Mouse (Mus musculus) embryonic fibroblast, embryonic 13.5 days (primary cell): ENCODE measurements around the gene Strn. TPM values are rescaled to one million over a fixed set of nuclear protein-coding genes. Genes with fewer than 3 reads are reported as not detected.
"Not testable (repeated sequence)": the region's sequence is repeated elsewhere in the genome, so short reads cannot be mapped to it uniquely, and the experiment has no call there.

Experiments used
- H3K27ac ChIP-seq: 2 replicates; pipeline ENCODE4 v1.5.1; 2012; ENCODE audit warnings: low read length, control low read depth, inconsistent platforms; ENCODE audit not compliant: insufficient read depth
- H3K4me1 ChIP-seq: 2 replicates; pipeline ENCODE4 v1.6.1; 2011; ENCODE audit warnings: low read length; ENCODE audit not compliant: control insufficient read depth, insufficient read depth
- H3K4me3 ChIP-seq: 2 replicates; pipeline ENCODE4 v1.5.1; 2011; ENCODE audit warnings: mild to moderate bottlenecking, control low read depth, low read length; ENCODE audit not compliant: insufficient read depth
- CTCF ChIP-seq: IDR thresholded peaks from 2 replicates; pipeline ENCODE4 v1.5.1; 2011; ENCODE audit warnings: mild to moderate bottlenecking, control low read depth, low read length, moderate library complexity, borderline replicate concordance; ENCODE audit not compliant: insufficient read depth
- POLR2A ChIP-seq: IDR thresholded peaks from 2 replicates; pipeline ENCODE4 v1.6.1; 2011; ENCODE audit warnings: low read depth, mild to moderate bottlenecking, control low read depth, low read length, moderate library complexity
- polyA plus RNA-seq: library from polyadenylated mRNA; stranded (reverse); fragments of >200 nt; gene quantifications from 2 replicates; pipeline ENCODE4 v1.2.4, GENCODE M21; 2011; ENCODE audit warnings: low read depth; ENCODE audit not compliant: missing spikeins, insufficient read length

Strn gene
- polyA plus RNA-seq, 1 experiment: 26.6 TPM

- Histone ChIP-seq H3K4me3 (no peak overlapping the region), H3K27ac (no peak overlapping the region), H3K4me1 (peaks cover under 1% of the 10 kb centered on the region)
- TF ChIP-seq POLR2A (no peak), CTCF (no peak)
These were observed 17.9 kb downstream of the Strn start for GRCm38 (mm10) chr17:78719086-78719485.

- H3K4me1 ChIP-seq: no peaks in the 10 kb centered on the region
- H3K4me3 ChIP-seq: no peak overlapping the region
- no peak overlapping the region for H3K27ac ChIP-seq
- TF ChIP-seq POLR2A: no peak
- TF ChIP-seq CTCF: no peak
These were observed 26.7 kb downstream of the Strn start for GRCm38 (mm10) chr17:78710258-78710657.

- H3K4me1 ChIP-seq: no peaks in the 10 kb centered on the region
- TF ChIP-seq CTCF (no peak), POLR2A (no peak)
- no peak overlapping the region for H3K4me3 ChIP-seq
- H3K27ac ChIP-seq: no peak overlapping the region
These were observed 28.6 kb downstream of the Strn start for GRCm38 (mm10) chr17:78708422-78708821.

- Histone ChIP-seq H3K27ac (no peak overlapping the region), H3K4me3 (no peak overlapping the region), H3K4me1 (no peaks in the 10 kb centered on the region)
- TF ChIP-seq CTCF (no peak), POLR2A (no peak)
These were observed 34.0 kb downstream of the Strn start for GRCm38 (mm10) chr17:78702988-78703387.

GRCm38 (mm10) chr17:78698965-78699364 lies 38.0 kb downstream of the Strn start:
- TF ChIP-seq POLR2A (no peak), CTCF (no peak)
- Histone ChIP-seq H3K27ac (no peak overlapping the region), H3K4me3 (no peak overlapping the region), H3K4me1 (no peaks in the 10 kb centered on the region)

- Histone ChIP-seq H3K4me3 (no peak overlapping the region), H3K4me1 (no peaks in the 10 kb centered on the region), H3K27ac (no peak overlapping the region)
- TF ChIP-seq POLR2A: no peak
- TF ChIP-seq CTCF: no peak
These were observed 39.5 kb downstream of the Strn start for GRCm38 (mm10) chr17:78697462-78697861.

GRCm38 (mm10) chr17:78696922-78697321 lies 40.1 kb downstream of the Strn start:
- no peak overlapping the region for H3K4me3 ChIP-seq
- H3K4me1 ChIP-seq: no peaks in the 10 kb centered on the region
- H3K27ac ChIP-seq: no peak overlapping the region
- no peak for TF ChIP-seq POLR2A
- TF ChIP-seq CTCF: no peak

- H3K27ac ChIP-seq, H3K4me3 ChIP-seq, H3K4me1 ChIP-seq: not testable (repeated sequence)
These were observed 47.8 kb downstream of the Strn start for GRCm38 (mm10) chr17:78689231-78689630.

GRCm38 (mm10) chr17:78687971-78688370 lies 49.0 kb downstream of the Strn start:
- no peak for TF ChIP-seq POLR2A
- no peak for TF ChIP-seq CTCF
- no peaks in the 10 kb centered on the region for H3K4me1 ChIP-seq
- no peak overlapping the region for H3K4me3 ChIP-seq
- H3K27ac ChIP-seq: no peak overlapping the region

GRCm38 (mm10) chr17:78685004-78685403 lies 52.0 kb downstream of the Strn start:
- Histone ChIP-seq H3K27ac (no peak overlapping the region), H3K4me3 (no peak overlapping the region), H3K4me1 (no peaks in the 10 kb centered on the region)
- TF ChIP-seq POLR2A (no peak), CTCF (no peak)

GRCm38 (mm10) chr17:78682351-78682750 lies 54.6 kb downstream of the Strn start:
- Histone ChIP-seq H3K4me3 (no peak overlapping the region), H3K27ac (no peak overlapping the region), H3K4me1 (no peaks in the 10 kb centered on the region)
- TF ChIP-seq POLR2A (no peak), CTCF (no peak)
